Mouse (Mus musculus): ENCODE results near the gene Hmgn3. TPM values are rescaled to one million over a fixed set of nuclear protein-coding genes. Genes with fewer than 3 reads are reported as not detected.

The Hmgn3 gene
- polyA plus RNA-seq, 1 experiment from 2014 or later: 126 TPM

Other genes starting within 250 kb of the Hmgn3 start
- 92.3 and 122 TPM in 2 replicates for gene Phip, start 171.2 kb downstream of the Hmgn3 start, polyA plus RNA-seq (2014; fragmentation: Nextera tagmentation; extraction: Ambion mirVana)